In genomic region chr7:84212112-84212511, GRCm38 (mm10) we compare ENCODE assay signal across 18 mouse cellular contexts.
A peak's percentile ranks its signal among the peaks of the same experiment; 100 is the strongest.
DNase-seq lines count a peak whose midpoint lies in the region; ATAC-seq and TF ChIP-seq lines count a peak whose summit lies in the region.
"Had no signal": no experiment of that assay in that cellular context is flagged by ENCODE, and none has a peak within 500 bp of the region (broad histone marks: within the 10 kb centered on the region; RNA-seq: fewer than 3 reads in every experiment).

No protein-coding gene starts in this region.

- DNase-seq in heart, postnatal 0 days (ENCODE audit: low spot score), result peak; percentile 28
- DNase-seq in heart, postnatal 10 days, result no peak
- DNase-seq in A20 (ENCODE audit: low read depth, low spot score), result peak; percentile 5
- peak; percentile 80 for DNase-seq in lung, postnatal 25 days (ENCODE audit: low spot score)
- DNase-seq in adrenal gland, adult 18-20 months (ENCODE audit: low spot score in 2 of 2), result no peak
- DNase-seq in embryo, embryonic 10 days (ENCODE audit: low spot score), result no peak
- DNase-seq: adrenal gland, postnatal 25 days; cerebellum, postnatal 10 days; gastrocnemius, postnatal 25 days; kidney, adult 18-20 months; liver, postnatal 0 days; right cerebral cortex, postnatal 14 days had no signal

- H3K27ac ChIP-seq in heart, postnatal 0 days (ENCODE audit: low read depth), result no peak overlapping the region
- H3K27ac ChIP-seq in bone marrow macrophage, adult 2 months (ENCODE audit: insufficient read depth, low read depth, low read length), result peak overlapping the region; percentile 82
- H3K27ac ChIP-seq: limb, embryonic 15.5 days had no signal

- 12% methylated on average over 1 of the region's 1 CpGs for WGBS in heart, postnatal 0 days

- no peak overlapping the region for H3K9ac ChIP-seq in heart, postnatal 0 days (replicated peaks; ENCODE audit: low read depth, low read length)
- H3K9ac ChIP-seq: limb, embryonic 15.5 days; liver, postnatal 0 days; midbrain, embryonic 15.5 days had no signal

- no peaks in the 10 kb centered on the region for H3K27me3 ChIP-seq in heart, postnatal 0 days (ENCODE audit: control insufficient read depth, insufficient read depth, low read length)
- H3K27me3 ChIP-seq: heart, embryonic 13.5 days; limb, embryonic 15.5 days; midbrain, embryonic 15.5 days had no signal

- ATAC-seq in heart, postnatal 0 days (ENCODE audit: insufficient read depth, low read depth), result no peak
- ATAC-seq: CD4-positive, CD25-positive, alpha-beta regulatory T cell, adult 4 months; hindbrain, embryonic 16.5 days; liver, postnatal 0 days; midbrain, embryonic 15.5 days had no signal

- no peak for TF ChIP-seq CTCF in heart, postnatal 0 days (IDR thresholded peaks at IDR 0.05; ENCODE audit: low read depth)
- TF ChIP-seq CTCF in bone marrow macrophage, adult 2 months (IDR thresholded peaks at IDR 0.05; ENCODE audit: low read depth, low read length), result no peak

- no peak for TF ChIP-seq EP300 in heart, postnatal 0 days (IDR thresholded peaks at IDR 0.05; ENCODE audit: low read depth)

- H3K4me3 ChIP-seq in heart, postnatal 0 days (ENCODE audit: low read depth, low read length), result no peak overlapping the region
- H3K4me3 ChIP-seq in bone marrow macrophage, adult 2 months (ENCODE audit: insufficient read depth, low read length), result no peak overlapping the region
- H3K4me3 ChIP-seq: heart, embryonic 13.5 days; limb, embryonic 15.5 days; midbrain, embryonic 15.5 days had no signal

- intact Hi-C loops in heart, postnatal 10 days (cut with DNase I), result no loop called here

- no peak for TF ChIP-seq POLR2A in bone marrow macrophage, adult 2 months (IDR thresholded peaks at IDR 0.05; ENCODE audit: borderline replicate concordance, low read depth, low read length)

- H3K36me3 ChIP-seq in heart, postnatal 0 days (replicated peaks; ENCODE audit: control insufficient read depth, insufficient read depth, low read length), result no peaks in the 10 kb centered on the region
- H3K36me3 ChIP-seq: heart, embryonic 13.5 days; limb, embryonic 15.5 days; midbrain, embryonic 15.5 days had no signal

- H3K4me1 ChIP-seq in heart, postnatal 0 days (ENCODE audit: control insufficient read depth, insufficient read depth), result peaks cover 18% of the 10 kb centered on the region
- peaks cover 25% of the 10 kb centered on the region for H3K4me1 ChIP-seq in bone marrow macrophage, adult 2 months (ENCODE audit: control insufficient read depth, insufficient read depth, low read length)
- H3K4me1 ChIP-seq: limb, embryonic 15.5 days had no signal

- no peak overlapping the region for H3K4me2 ChIP-seq in heart, postnatal 0 days (ENCODE audit: low read depth, low read length)
- H3K4me2 ChIP-seq: heart, embryonic 13.5 days; limb, embryonic 15.5 days; midbrain, embryonic 15.5 days had no signal

- H3K9me3 ChIP-seq in heart, postnatal 0 days (replicated peaks; ENCODE audit: control insufficient read depth, low read length), result no peaks in the 10 kb centered on the region
- H3K9me3 ChIP-seq: heart, embryonic 13.5 days; limb, embryonic 15.5 days; midbrain, embryonic 15.5 days had no signal

Comparison
In these comparisons a context has a peak if more than half of its experiments do, and no peak if none do; other contexts are left out.
1. DNase-seq: peak in heart, postnatal 0 days (single experiment), A20 (single experiment) and lung, postnatal 25 days (single experiment); none in heart, postnatal 10 days (0 of 2), adrenal gland, adult 18-20 months (0 of 2) and embryo, embryonic 10 days (single experiment).